Mouse (Mus musculus) thymus, adult 2 months (tissue): Measurements from ENCODE around the gene Eya2.

Experiments
- CTCF ChIP-seq: fragments of 200-500 bp; IDR thresholded peaks from 2 replicates; pipeline ENCODE4 v1.5.1; 2012; ENCODE audit warnings: mild to moderate bottlenecking, control low read depth, low read length, moderate library complexity, borderline replicate concordance; ENCODE audit not compliant: control insufficient read depth, poor library complexity, insufficient read depth; ENCODE audit errors: extremely low read depth
- POLR2A ChIP-seq: fragments of 200-500 bp; IDR thresholded peaks from 2 replicates; pipeline ENCODE4 v1.6.1; 2012; ENCODE audit warnings: mild to moderate bottlenecking, low read length, control low read depth, moderate library complexity; ENCODE audit not compliant: control insufficient read depth, poor library complexity, insufficient read depth; ENCODE audit errors: extremely low read depth

DNA sequence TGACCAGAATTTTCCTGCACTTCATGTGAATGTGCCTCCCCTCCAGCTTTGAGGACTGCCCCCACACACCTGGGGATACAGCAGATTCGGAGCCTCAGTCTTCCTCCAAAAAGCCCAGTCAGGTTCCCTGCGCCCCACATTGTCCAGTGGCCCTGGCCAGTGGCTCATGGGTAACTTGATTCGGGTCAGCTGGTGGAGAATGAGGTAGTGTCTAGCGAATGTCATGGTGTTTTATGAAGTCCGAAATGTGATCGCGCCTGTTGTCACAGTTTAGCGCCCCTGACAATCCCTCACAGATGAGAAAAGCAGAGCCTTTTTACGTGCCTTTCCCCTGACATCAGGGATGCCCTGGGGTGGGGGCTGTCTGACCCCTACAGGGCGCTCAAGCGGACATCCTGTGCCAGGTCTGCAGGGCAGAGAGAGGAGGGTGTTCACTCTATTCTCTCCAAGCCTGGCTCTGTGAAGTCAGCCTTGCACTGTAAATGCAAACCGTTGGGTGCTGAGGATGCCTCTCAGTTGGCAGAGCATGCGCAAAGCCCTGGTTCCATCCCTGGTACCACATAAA lies 164.7 kb downstream of the Eya2 start:
- TF ChIP-seq CTCF (no peak), POLR2A (no peak)
